Mouse (Mus musculus): ENCODE results near the gene Grik5.

DNA sequence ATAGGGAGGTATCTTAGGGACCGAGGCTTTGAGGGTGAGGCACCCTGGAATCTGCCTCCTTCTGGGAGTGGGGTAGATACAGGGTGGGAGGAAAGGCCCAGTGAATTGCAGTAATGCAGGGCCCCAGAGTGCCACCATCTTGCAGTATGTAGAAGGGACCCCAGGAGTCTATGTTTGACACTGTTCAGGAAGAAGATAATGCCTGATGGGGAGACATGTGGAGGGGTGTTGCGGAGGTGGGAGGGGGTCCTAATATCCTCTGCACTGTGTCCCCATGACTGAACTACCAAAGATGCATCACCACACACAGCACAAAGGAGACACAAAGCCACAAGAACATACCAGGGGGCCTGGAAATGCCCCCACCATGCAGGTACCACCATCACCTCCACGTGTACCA lies 66.0 kb downstream of the Grik5 start:
- no peak for TF ChIP-seq CTCF (IDR thresholded peaks at IDR 0.05; ENCODE audit: extremely low read depth, insufficient read length, insufficient replicate concordance, low read depth, low read length)
- TF ChIP-seq POLR2A (IDR thresholded peaks at IDR 0.05; ENCODE audit: low read depth, low read length): no peak

All from small intestine, adult 2 months (tissue).